Mouse (Mus musculus): ENCODE measurements around the gene Pak6. TPM values are rescaled to one million over a fixed set of nuclear protein-coding genes. Genes with fewer than 3 reads are reported as not detected.

Gene Pak6
- total RNA-seq, 2 experiments from 2014 or later: 7.8 to 10.9 TPM

- intact Hi-C loops (cut with DNase I): no loop called here
- DNase-seq: no peak
Observed at GRCm38 (mm10) chr2:118723693-118724486, 60.8 kb downstream of the Pak6 start.

- intact Hi-C loops (cut with DNase I): no loop called here
- DNase-seq: no peak
Observed at GRCm38 (mm10) chr2:118725511-118725910, 62.4 kb downstream of the Pak6 start.

GRCm38 (mm10) chr2:118726873-118727272 is 63.8 kb downstream of the Pak6 start:
- no peak for DNase-seq
- intact Hi-C loops (cut with DNase I): no loop called here

GRCm38 (mm10) chr2:118727911-118728310 is 64.8 kb downstream of the Pak6 start:
- intact Hi-C loops (cut with DNase I): no loop called here
- no peak for DNase-seq

- no peak for DNase-seq
- intact Hi-C loops (cut with DNase I): no loop called here
Observed at GRCm38 (mm10) chr2:118728337-118728736, 65.2 kb downstream of the Pak6 start, which contains the start of gene Plcb2. Gene Plcb2, minus strand, starts transcription at chr2:118728438.

GRCm38 (mm10) chr2:118729194-118729593 is 66.1 kb downstream of the Pak6 start:
- DNase-seq: no peak
- intact Hi-C loops (cut with DNase I): no loop called here

GRCm38 (mm10) chr2:118729816-118730621 is 66.9 kb downstream of the Pak6 start:
- DNase-seq: no peak
- intact Hi-C loops (cut with DNase I): loop anchor here (1.0 kb wide), 2 partner anchors 31 to 92 kb away; no protein-coding TSS in a partner anchor

- peak; percentile 82 to 87 for DNase-seq
- intact Hi-C loops (cut with DNase I): loop anchor here (1.0 kb wide), 2 partner anchors 31 to 92 kb away; no protein-coding TSS in a partner anchor
Observed at GRCm38 (mm10) chr2:118730622-118730915, 67.5 kb downstream of the Pak6 start.

- intact Hi-C loops (cut with DNase I): no loop called here
- DNase-seq: no peak
Observed at GRCm38 (mm10) chr2:118731981-118732380, 68.9 kb downstream of the Pak6 start.

- DNase-seq: no peak
- intact Hi-C loops (cut with DNase I): no loop called here
Observed at GRCm38 (mm10) chr2:118733341-118733740, 70.2 kb downstream of the Pak6 start.

- intact Hi-C loops (cut with DNase I): loop anchor here (5.0 kb wide), 1 partner anchor 38 kb away; the partner anchor contains the start of gene Ankrd63
- no peak for DNase-seq
Observed at GRCm38 (mm10) chr2:118740341-118740740, 77.2 kb downstream of the Pak6 start.

- intact Hi-C loops (cut with DNase I): loop anchor here (5.0 kb wide), 1 partner anchor 39 kb away; the partner anchor contains the start of gene Ankrd63
- DNase-seq: no peak
Observed at GRCm38 (mm10) chr2:118741183-118741582, 78.1 kb downstream of the Pak6 start.

- intact Hi-C loops (cut with DNase I): loop anchor here (2.0 to 5.0 kb wide), 2 partner anchors 35 to 41 kb away; partner anchors contain the start of genes Ankrd63 and Disp2
Observed at GRCm38 (mm10) chr2:118743261-118743943, 80.3 kb downstream of the Pak6 start.

GRCm38 (mm10) chr2:118744621-118745020 is 81.5 kb downstream of the Pak6 start:
- intact Hi-C loops (cut with DNase I): loop anchor here (1.0 to 5.0 kb wide), 2 partner anchors 42 to 139 kb away; partner anchors contain the start of gene Ankrd63
- no peak for DNase-seq

More at GRCm38 (mm10) chr2:118743261-118743943, 80.3 kb downstream of the Pak6 start:
- DNase-seq: no peak

- DNase-seq: peak; percentile 92 to 96
- intact Hi-C loops (cut with DNase I): loop anchor here (1.0 kb wide), 1 partner anchor 138 kb away; no protein-coding TSS in a partner anchor
Observed at GRCm38 (mm10) chr2:118745232-118745884, 82.3 kb downstream of the Pak6 start, which contains the start of gene Inafm2. Gene Inafm2, plus strand, starts transcription at chr2:118745758.

- peak; percentile 49 to 56 for DNase-seq
- intact Hi-C loops (cut with DNase I): loop anchor here (1.0 to 2.0 kb wide), 2 partner anchors 15 to 137 kb away; no protein-coding TSS in a partner anchor
Observed at GRCm38 (mm10) chr2:118745915-118746901, 83.1 kb downstream of the Pak6 start.

- intact Hi-C loops (cut with DNase I): loop anchor here (2.0 kb wide), 1 partner anchor 13 kb away; no protein-coding TSS in a partner anchor
Observed at GRCm38 (mm10) chr2:118747301-118747960, 84.3 kb downstream of the Pak6 start.

More at GRCm38 (mm10) chr2:118747301-118747960, 84.3 kb downstream of the Pak6 start:
- DNase-seq: peak in 1 of 2 experiments; percentile 47
